Mouse (Mus musculus) neural tube, embryonic 14.5 days (tissue): ENCODE results near the gene Ednra. TPM values are rescaled to one million over a fixed set of nuclear protein-coding genes. Genes with fewer than 3 reads are reported as not detected.
"Not testable (repeated sequence)": the region's sequence is repeated elsewhere in the genome, so short reads cannot be mapped to it uniquely, and the experiment has no call there.

Experiments used
- ATAC-seq: fragments of 200-750 bp; cut with Nextera tagmentation; 2 replicates; pipeline ENCODE4 v1.8.0; 2017; ENCODE audit warnings: low read depth, mild to moderate bottlenecking, moderate TSS enrichment, moderate library complexity
- H3K27ac ChIP-seq: fragments of 300-500 bp; sonication (generic); 2 replicates; pipeline ENCODE4 v1.5.1; 2014; ENCODE audit warnings: low read depth, mild to moderate bottlenecking, control low read depth, low read length, moderate library complexity, mixed read lengths
- H3K27me3 ChIP-seq: fragments of 300-500 bp; sonication (generic); 2 replicates; pipeline ENCODE4 v1.6.1; 2014; ENCODE audit warnings: low read length; ENCODE audit not compliant: control insufficient read depth, insufficient read depth
- H3K36me3 ChIP-seq: fragments of 300-500 bp; sonication (generic); 2 replicates; pipeline ENCODE4 v1.6.1; 2014; ENCODE audit warnings: low read length, mixed read lengths; ENCODE audit not compliant: control insufficient read depth, insufficient read depth
- H3K4me1 ChIP-seq: fragments of 300-500 bp; sonication (generic); 2 replicates; pipeline ENCODE4 v1.6.1; 2014; ENCODE audit warnings: low read length; ENCODE audit not compliant: control insufficient read depth, insufficient read depth
- H3K4me2 ChIP-seq: fragments of 300-500 bp; sonication (generic); 2 replicates; pipeline ENCODE4 v1.6.1; 2014; ENCODE audit warnings: mild to moderate bottlenecking, low read depth, low read length, control low read depth
- H3K4me3 ChIP-seq: fragments of 300-500 bp; sonication (generic); 2 replicates; pipeline ENCODE4 v1.5.1; 2014; ENCODE audit warnings: low read depth, low read length, control low read depth, mixed read lengths
- H3K9ac ChIP-seq: fragments of 300-500 bp; sonication (generic); replicated peaks from 2 replicates; pipeline ENCODE4 v1.6.1; 2014; ENCODE audit warnings: low read depth, mild to moderate bottlenecking, control low read depth, low read length, mixed read lengths
- H3K9me3 ChIP-seq: fragments of 300-500 bp; sonication (generic); 2 replicates; pipeline ENCODE4 v1.6.1; 2016; ENCODE audit warnings: low read length; ENCODE audit not compliant: control insufficient read depth
- WGBS: fragments of 180-500 bp; shearing (Covaris S2); extraction: QIAGEN DNeasy Blood & Tissue Kit; methylation state at CpG from one replicate; pipeline ENCODE4 v1.1.7; 2014; 5-methylcytosine and 5-hydroxymethylcytosine counted together
- polyA plus RNA-seq: library from polyadenylated mRNA; unstranded; fragments of >200 nt; fragmentation: Nextera tagmentation; extraction: Ambion mirVana; gene quantifications from 2 replicates; pipeline ENCODE4 v1.2.1, GENCODE M21; 2014

Gene Ednra
- polyA plus RNA-seq, 1 experiment from 2014 or later, result 7.0 TPM

- H3K27me3 ChIP-seq, result no peaks in the 10 kb centered on the region
- no peaks in the 10 kb centered on the region for H3K36me3 ChIP-seq
- H3K4me1 ChIP-seq, result no peaks in the 10 kb centered on the region
- no peak overlapping the region for H3K4me3 ChIP-seq
- ATAC-seq, result no peak
- WGBS, result 64% methylated on average over 10 of the region's 10 CpGs
- H3K4me2 ChIP-seq, result no peak overlapping the region
- H3K9ac ChIP-seq, result no peak overlapping the region
- no peak overlapping the region for H3K27ac ChIP-seq
- H3K9me3 ChIP-seq, result no peaks in the 10 kb centered on the region
These were observed 26.2 kb downstream of the Ednra start for GRCm38 (mm10) chr8:77698028-77698427.

DNA sequence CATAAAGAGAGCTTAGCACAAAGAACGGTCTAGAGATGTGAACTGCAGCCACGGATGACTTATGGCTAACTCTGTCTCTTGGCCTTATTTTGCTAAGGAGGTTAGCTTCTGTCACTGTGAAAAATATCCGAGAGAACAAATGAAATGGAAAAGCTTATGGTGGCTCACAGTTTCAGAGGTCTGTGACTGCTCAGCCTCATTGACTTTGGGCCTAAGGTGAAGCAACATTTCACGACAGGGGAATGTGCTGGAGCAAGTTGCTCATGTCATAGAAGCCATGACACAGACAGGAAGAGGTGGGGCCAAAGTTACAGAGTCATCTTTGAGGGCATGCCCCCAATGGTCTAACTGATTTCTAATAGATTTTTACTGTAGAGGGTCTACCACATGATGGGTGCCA, 28.1 kb downstream of the Ednra start:
- Histone ChIP-seq H3K4me1 (no peaks in the 10 kb centered on the region), H3K36me3 (no peaks in the 10 kb centered on the region), H3K9me3 (no peaks in the 10 kb centered on the region), H3K27me3 (no peaks in the 10 kb centered on the region), H3K9ac (no peak overlapping the region), H3K27ac (no peak overlapping the region), H3K4me3 (no peak overlapping the region), H3K4me2 (no peak overlapping the region)
- ATAC-seq, result no peak
- WGBS, result 91% methylated on average over 4 of the region's 4 CpGs

GRCm38 (mm10) chr8:77695486-77696058, 28.7 kb downstream of the Ednra start:
- H3K36me3 ChIP-seq, result no peaks in the 10 kb centered on the region
- ATAC-seq, result no peak
- H3K27me3 ChIP-seq, result no peaks in the 10 kb centered on the region
- H3K4me2 ChIP-seq, result no peak overlapping the region
- H3K4me1 ChIP-seq, result no peaks in the 10 kb centered on the region
- no peak overlapping the region for H3K9ac ChIP-seq
- H3K9me3 ChIP-seq, result no peaks in the 10 kb centered on the region
- WGBS, result 31% methylated on average over 5 of the region's 5 CpGs
- no peak overlapping the region for H3K4me3 ChIP-seq
- H3K27ac ChIP-seq, result no peak overlapping the region

- no peak overlapping the region for H3K9ac ChIP-seq
- no peaks in the 10 kb centered on the region for H3K9me3 ChIP-seq
- ATAC-seq, result no peak
- no peaks in the 10 kb centered on the region for H3K27me3 ChIP-seq
- no peaks in the 10 kb centered on the region for H3K36me3 ChIP-seq
- WGBS, result 60% methylated on average over 3 of the region's 3 CpGs
- no peaks in the 10 kb centered on the region for H3K4me1 ChIP-seq
- no peak overlapping the region for H3K4me2 ChIP-seq
- H3K27ac ChIP-seq, result no peak overlapping the region
- H3K4me3 ChIP-seq, result no peak overlapping the region
These were observed 29.2 kb downstream of the Ednra start for GRCm38 (mm10) chr8:77695070-77695469.

GRCm38 (mm10) chr8:77694588-77694987, 29.7 kb downstream of the Ednra start:
- Histone ChIP-seq H3K9me3 (no peaks in the 10 kb centered on the region), H3K27ac (no peak overlapping the region), H3K9ac (no peak overlapping the region), H3K36me3 (no peaks in the 10 kb centered on the region), H3K4me1 (no peaks in the 10 kb centered on the region), H3K4me2 (no peak overlapping the region), H3K27me3 (no peaks in the 10 kb centered on the region), H3K4me3 (no peak overlapping the region)
- no peak for ATAC-seq
- 93% methylated on average over 4 of the region's 4 CpGs for WGBS

DNA sequence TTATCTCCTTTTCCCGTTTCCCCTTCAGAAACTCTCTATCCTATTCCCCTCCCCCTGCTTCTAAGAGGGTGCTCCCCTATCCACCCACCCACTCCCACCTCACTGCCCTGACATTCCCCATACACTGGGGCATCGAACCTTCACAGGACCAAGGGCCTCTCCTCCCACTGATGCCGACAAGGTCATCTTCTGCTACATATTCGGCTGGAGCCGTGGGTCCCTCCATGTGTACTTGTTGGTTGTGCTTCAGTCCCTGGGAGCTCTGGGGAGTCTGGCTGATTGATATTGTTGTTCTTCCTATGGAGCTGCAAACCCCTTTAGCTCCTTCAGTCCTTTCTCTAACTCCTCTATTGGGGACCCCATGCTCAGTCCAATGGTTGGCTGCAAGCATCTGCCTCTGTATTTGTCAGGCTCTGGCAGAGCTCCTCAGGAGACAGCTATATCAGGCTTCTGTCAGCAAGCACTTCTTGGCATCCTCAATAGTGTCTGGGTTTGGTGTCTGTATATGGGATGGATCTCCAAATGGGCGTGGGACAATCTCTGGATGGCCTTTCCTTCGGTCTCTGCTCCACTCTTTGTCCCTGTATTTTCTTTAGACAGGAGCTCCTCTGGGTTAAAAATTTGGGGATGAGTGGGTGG, 34.7 kb downstream of the Ednra start:
- not testable (repeated sequence) for H3K4me2 ChIP-seq, H3K9ac ChIP-seq, H3K36me3 ChIP-seq, ATAC-seq, H3K27me3 ChIP-seq, H3K9me3 ChIP-seq, H3K4me1 ChIP-seq, H3K27ac ChIP-seq, H3K4me3 ChIP-seq
- WGBS, result 89% methylated on average over 7 of the region's 7 CpGs

- 81% methylated on average over 5 of the region's 5 CpGs for WGBS
- ATAC-seq, result no peak
These were observed 35.3 kb downstream of the Ednra start for GRCm38 (mm10) chr8:77688978-77689377.

DNA sequence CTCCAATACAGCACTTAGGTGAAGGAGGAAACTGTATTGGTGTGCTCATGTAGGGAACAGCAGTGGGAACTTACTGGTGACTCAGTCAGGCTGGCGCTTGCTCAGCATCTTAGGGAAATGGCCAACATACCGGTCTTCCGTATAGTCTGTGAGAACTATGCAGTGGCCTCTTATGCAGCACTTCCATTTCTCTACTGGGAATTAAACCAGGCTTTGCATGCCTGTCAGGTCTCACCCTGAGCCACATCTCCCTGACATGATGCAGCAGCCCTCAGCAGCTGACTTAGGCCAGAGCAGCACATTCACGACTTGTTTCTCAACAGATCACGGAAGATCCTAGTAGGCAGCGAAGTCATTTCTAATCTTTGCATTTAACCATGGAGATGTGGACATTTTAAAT, 39.9 kb downstream of the Ednra start:
- ATAC-seq, result no peak
- Histone ChIP-seq H3K9me3 (no peaks in the 10 kb centered on the region), H3K9ac (no peak overlapping the region), H3K4me3 (no peak overlapping the region), H3K27ac (no peak overlapping the region), H3K27me3 (no peaks in the 10 kb centered on the region), H3K4me1 (no peaks in the 10 kb centered on the region), H3K4me2 (no peak overlapping the region), H3K36me3 (no peaks in the 10 kb centered on the region)
- WGBS, result 92% methylated on average over 6 of the region's 6 CpGs

More at GRCm38 (mm10) chr8:77688978-77689377, 35.3 kb downstream of the Ednra start:
- no peaks in the 10 kb centered on the region for H3K36me3 ChIP-seq
- H3K27ac ChIP-seq, result no peak overlapping the region
- no peaks in the 10 kb centered on the region for H3K9me3 ChIP-seq
- no peaks in the 10 kb centered on the region for H3K27me3 ChIP-seq
- H3K4me3 ChIP-seq, result no peak overlapping the region
- H3K4me2 ChIP-seq, result no peak overlapping the region
- no peaks in the 10 kb centered on the region for H3K4me1 ChIP-seq
- H3K9ac ChIP-seq, result no peak overlapping the region

GRCm38 (mm10) chr8:77683356-77684106, 40.7 kb downstream of the Ednra start:
- Histone ChIP-seq H3K36me3 (no peaks in the 10 kb centered on the region), H3K4me2 (no peak overlapping the region), H3K9ac (no peak overlapping the region), H3K9me3 (no peaks in the 10 kb centered on the region), H3K4me1 (no peaks in the 10 kb centered on the region), H3K27ac (no peak overlapping the region), H3K4me3 (no peak overlapping the region), H3K27me3 (no peaks in the 10 kb centered on the region)
- 83% methylated on average over 6 of the region's 6 CpGs for WGBS
- no peak for ATAC-seq
